9 mouse cellular contexts compared by ENCODE assay signal in genomic region chr2:113398020-113398521, GRCm38 (mm10).
A peak's percentile ranks its signal among the peaks of the same experiment; 100 is the strongest.
DNase-seq lines count a peak whose midpoint lies in the region; ATAC-seq and TF ChIP-seq lines count a peak whose summit lies in the region.
"Had no signal": no experiment of that assay in that cellular context is flagged by ENCODE, and none has a peak within 500 bp of the region (broad histone marks: within the 10 kb centered on the region; RNA-seq: fewer than 3 reads in every experiment).

No protein-coding gene starts in this region.

- H3K4me2 ChIP-seq in kidney, embryonic 14.5 days (replicated peaks; ENCODE audit: low read depth, low read length): peak overlapping the region; percentile 13; the same call in 1 of the 2 replicates
- H3K4me2 ChIP-seq in intestine, embryonic 15.5 days (replicated peaks): peak overlapping the region; percentile 20; the same call in 1 of the 2 replicates
- H3K4me2 ChIP-seq in liver, postnatal 0 days (ENCODE audit: low read depth, low read length): 0 out of 2 replicates have a peak overlapping the region, but pooled peaks have one; percentile 1
- H3K4me2 ChIP-seq: midbrain, embryonic 15.5 days had no signal

- 44% methylated on average over 9 of the region's 9 CpGs for WGBS in kidney, embryonic 14.5 days
- 57% methylated on average over 9 of the region's 9 CpGs for WGBS in intestine, embryonic 15.5 days
- 33% methylated on average over 9 of the region's 9 CpGs for WGBS in liver, postnatal 0 days (ENCODE audit: insufficient replicate concordance)

- H3K4me1 ChIP-seq in kidney, embryonic 14.5 days (ENCODE audit: control insufficient read depth, insufficient read depth, low read length): peaks cover 14% of the 10 kb centered on the region; the same call in 1 of the 2 replicates
- peaks cover 13% of the 10 kb centered on the region for H3K4me1 ChIP-seq in intestine, embryonic 15.5 days (replicated peaks)
- no peaks in the 10 kb centered on the region for H3K4me1 ChIP-seq in liver, postnatal 0 days (ENCODE audit: insufficient read depth)
- H3K4me1 ChIP-seq: midbrain, embryonic 15.5 days had no signal

- no peak overlapping the region for H3K9ac ChIP-seq in kidney, embryonic 14.5 days (ENCODE audit: low read depth, low read length)
- H3K9ac ChIP-seq in intestine, embryonic 15.5 days: no peak overlapping the region
- no peak overlapping the region for H3K9ac ChIP-seq in liver, postnatal 0 days (replicated peaks)
- H3K9ac ChIP-seq: midbrain, embryonic 15.5 days had no signal

- no peaks in the 10 kb centered on the region for H3K36me3 ChIP-seq in kidney, embryonic 14.5 days (ENCODE audit: control insufficient read depth, insufficient read depth, low read length)
- no peaks in the 10 kb centered on the region for H3K36me3 ChIP-seq in intestine, embryonic 15.5 days
- no peaks in the 10 kb centered on the region for H3K36me3 ChIP-seq in liver, postnatal 0 days (replicated peaks; ENCODE audit: insufficient read depth, low read length)
- H3K36me3 ChIP-seq: midbrain, embryonic 15.5 days had no signal

- no peak for DNase-seq in kidney, postnatal 10 days
- DNase-seq in liver, postnatal 0 days: no peak
- no peak for DNase-seq in layer of hippocampus, postnatal 36 days
- DNase-seq in Muller cell, postnatal 12 days (ENCODE audit: inconsistent ontology term): no peak
- DNase-seq: thymus, adult 2 months had no signal

- peak; percentile 40; the same call in 1 of the 2 replicates for ATAC-seq in kidney, embryonic 14.5 days (ENCODE audit: low FRiP score, low TSS enrichment)
- ATAC-seq in common myeloid progenitor, adult 5-6 weeks (replicated peaks; ENCODE audit: low read depth, poor library complexity, severe bottlenecking): peak; percentile 6; the same call in 1 of the 2 replicates
- peak; percentile 26 for ATAC-seq in intestine, embryonic 15.5 days
- peak; percentile 73 for ATAC-seq in liver, postnatal 0 days
- ATAC-seq: midbrain, embryonic 15.5 days had no signal

- TF ChIP-seq EP300 in liver, postnatal 0 days (IDR thresholded peaks at IDR 0.05; ENCODE audit: low read depth): peak; percentile 21; the same call in 1 of the 2 replicates

- no peaks in the 10 kb centered on the region for H3K9me3 ChIP-seq in kidney, embryonic 14.5 days (ENCODE audit: control insufficient read depth, low read length)
- H3K9me3 ChIP-seq in intestine, embryonic 15.5 days: no peaks in the 10 kb centered on the region
- no peaks in the 10 kb centered on the region for H3K9me3 ChIP-seq in liver, postnatal 0 days (ENCODE audit: low read length)
- H3K9me3 ChIP-seq: midbrain, embryonic 15.5 days had no signal

- no peak for TF ChIP-seq CTCF in liver, postnatal 0 days (IDR thresholded peaks at IDR 0.05; ENCODE audit: low read depth)

- H3K27me3 ChIP-seq in kidney, embryonic 14.5 days (ENCODE audit: control insufficient read depth, insufficient read depth, low read length): no peaks in the 10 kb centered on the region
- H3K27me3 ChIP-seq in intestine, embryonic 15.5 days (replicated peaks): no peaks in the 10 kb centered on the region
- no peaks in the 10 kb centered on the region for H3K27me3 ChIP-seq in liver, postnatal 0 days (ENCODE audit: insufficient read depth, low read length)
- H3K27me3 ChIP-seq: midbrain, embryonic 15.5 days had no signal

- H3K4me3 ChIP-seq in kidney, embryonic 14.5 days (ENCODE audit: low read length): no peak overlapping the region
- H3K4me3 ChIP-seq in intestine, embryonic 15.5 days (replicated peaks): no peak overlapping the region
- H3K4me3 ChIP-seq in liver, postnatal 0 days (ENCODE audit: low read depth, low read length): no peak overlapping the region
- H3K4me3 ChIP-seq: midbrain, embryonic 15.5 days had no signal

- peak overlapping the region; percentile 67; the same call in 1 of the 2 replicates for H3K27ac ChIP-seq in kidney, embryonic 14.5 days (ENCODE audit: low read depth, low read length)
- peak overlapping the region; percentile 87; the same call in 1 of the 2 replicates for H3K27ac ChIP-seq in intestine, embryonic 15.5 days
- 0 out of 2 replicates have a peak overlapping the region, but pooled peaks have one; percentile 29 for H3K27ac ChIP-seq in liver, postnatal 0 days (ENCODE audit: low read depth)
- H3K27ac ChIP-seq: midbrain, embryonic 15.5 days had no signal

Comparison
In these comparisons a context has a peak if more than half of its experiments do, and no peak if none do; other contexts are left out.
1. ATAC-seq: peak in every context shown above with its lines; median percentile 73 in liver, postnatal 0 days; 40 in kidney, embryonic 14.5 days; 26 in intestine, embryonic 15.5 days; 6 in common myeloid progenitor, adult 5-6 weeks.
2. H3K27ac ChIP-seq: peak in every context shown above with its lines; median percentile 87 in intestine, embryonic 15.5 days; 67 in kidney, embryonic 14.5 days; 29 in liver, postnatal 0 days.